Mouse (Mus musculus) ovary, postnatal 14 days (tissue): ENCODE data around the gene Noxred1.
"Not testable (repeated sequence)": the region's sequence is repeated elsewhere in the genome, so short reads cannot be mapped to it uniquely, and the experiment has no call there.

Experiments used
- DNase-seq: peaks from one replicate; pipeline ENCODE4 v3.0.0; 2022; ENCODE audit warnings: low spot score

Noxred1 gene

GRCm38 (mm10) chr12:87229633-87230032, 8.9 kb downstream of the Noxred1 start:
- no peak for DNase-seq

GRCm38 (mm10) chr12:87226801-87227200, 11.7 kb downstream of the Noxred1 start:
- DNase-seq = no peak

GRCm38 (mm10) chr12:87224950-87225349, 13.6 kb downstream of the Noxred1 start:
- DNase-seq = no peak

- no peak for DNase-seq
Observed at GRCm38 (mm10) chr12:87219362-87219761, 19.2 kb downstream of the Noxred1 start.

- DNase-seq = no peak
Observed at GRCm38 (mm10) chr12:87217596-87217995, 20.9 kb downstream of the Noxred1 start.

- no peak for DNase-seq
Observed at GRCm38 (mm10) chr12:87216053-87216452, 22.5 kb downstream of the Noxred1 start.

- no peak for DNase-seq
Observed at GRCm38 (mm10) chr12:87212844-87213606, 25.5 kb downstream of the Noxred1 start.

GRCm38 (mm10) chr12:87205789-87206188, 32.7 kb downstream of the Noxred1 start:
- not testable (repeated sequence) for DNase-seq

- DNase-seq = no peak
Observed at GRCm38 (mm10) chr12:87201694-87202093, 36.8 kb downstream of the Noxred1 start.

GRCm38 (mm10) chr12:87199973-87200586, 38.5 kb downstream of the Noxred1 start, which contains the start of gene Tmed8:
Gene Tmed8, minus strand, starts transcription at chr12:87200454.
- peak; percentile 64 for DNase-seq

- DNase-seq = peak; percentile 26
Observed at GRCm38 (mm10) chr12:87199206-87199972, 39.1 kb downstream of the Noxred1 start, which contains the start of gene Samd15. Gene Samd15, plus strand, starts transcription at chr12:87199723.

- DNase-seq = no peak
Observed at GRCm38 (mm10) chr12:87198792-87199191, 39.7 kb downstream of the Noxred1 start.

- DNase-seq = no peak
Observed at GRCm38 (mm10) chr12:87196310-87196709, 42.2 kb downstream of the Noxred1 start.

GRCm38 (mm10) chr12:87195069-87195468, 43.5 kb downstream of the Noxred1 start:
- no peak for DNase-seq

GRCm38 (mm10) chr12:87193008-87193407, 45.5 kb downstream of the Noxred1 start:
- DNase-seq = no peak

GRCm38 (mm10) chr12:87177631-87178030, 60.9 kb downstream of the Noxred1 start:
- DNase-seq = no peak

- DNase-seq = no peak
Observed at GRCm38 (mm10) chr12:87175194-87175946, 63.2 kb downstream of the Noxred1 start.
